Mouse (Mus musculus): Measurements from ENCODE around the gene Sh3bp4.

DNA sequence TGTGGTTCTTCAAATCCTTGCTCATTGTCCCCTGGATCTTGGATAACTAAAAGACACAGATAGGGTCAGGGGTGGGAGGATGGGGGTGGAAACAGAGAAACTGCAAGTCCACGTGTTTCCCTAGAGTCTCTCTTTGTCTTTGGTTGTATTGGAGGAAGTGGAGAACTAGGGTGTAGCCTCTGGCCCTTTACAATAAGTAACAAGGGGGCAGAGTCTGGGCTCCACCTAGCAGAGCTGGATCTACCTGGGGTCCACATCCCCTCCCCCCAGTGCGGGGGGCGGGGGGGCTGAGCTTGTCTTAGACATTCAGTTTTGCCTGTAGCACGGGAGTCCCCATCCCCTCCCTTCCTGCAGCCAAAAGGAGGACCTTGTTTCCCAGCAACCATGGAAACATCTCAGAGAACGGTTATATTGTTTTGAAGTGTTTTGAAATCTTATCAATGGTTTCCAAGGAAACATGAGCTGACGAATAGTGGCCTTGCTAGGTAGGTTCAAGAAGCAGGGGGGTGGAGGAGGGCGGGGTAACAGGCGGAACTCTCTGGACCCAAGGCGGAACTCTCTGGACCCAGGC, 113.1 kb downstream of the Sh3bp4 start:
- TF ChIP-seq POLR2A (IDR thresholded peaks at IDR 0.05; ENCODE audit: borderline replicate concordance, extremely low read depth, insufficient read depth, insufficient read length, poor library complexity, severe bottlenecking) (no peak), CTCF (IDR thresholded peaks at IDR 0.05; ENCODE audit: borderline replicate concordance, extremely low read depth, insufficient read depth, insufficient read length) (no peak)
